Mouse (Mus musculus) ovary, postnatal 14 days (tissue): Measurements from ENCODE around the gene Nr0b2.

ENCODE experiments used
- DNase-seq: peaks from one replicate; pipeline ENCODE4 v3.0.0; 2022; ENCODE audit warnings: low spot score

Nr0b2 gene

DNA sequence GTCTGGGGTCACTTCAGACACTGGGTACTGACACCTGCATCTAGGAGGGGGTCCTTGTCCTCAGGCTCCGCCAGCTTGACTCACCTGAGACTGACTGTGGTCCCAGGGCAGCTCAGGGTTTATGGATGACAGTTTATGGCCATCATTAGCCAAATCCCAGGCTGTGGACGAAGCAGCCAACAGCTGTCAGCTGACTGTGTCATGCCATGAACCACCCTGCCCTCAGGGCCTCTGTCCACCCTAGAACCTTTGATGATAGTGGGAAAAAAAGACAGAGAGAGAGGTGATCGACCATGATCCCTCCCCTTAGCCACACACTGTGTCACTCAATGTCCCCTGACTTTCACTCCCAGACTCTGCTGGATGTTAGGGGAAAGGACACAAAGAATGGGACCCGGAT, 8.4 kb downstream of the Nr0b2 start:
- no peak for DNase-seq

DNA sequence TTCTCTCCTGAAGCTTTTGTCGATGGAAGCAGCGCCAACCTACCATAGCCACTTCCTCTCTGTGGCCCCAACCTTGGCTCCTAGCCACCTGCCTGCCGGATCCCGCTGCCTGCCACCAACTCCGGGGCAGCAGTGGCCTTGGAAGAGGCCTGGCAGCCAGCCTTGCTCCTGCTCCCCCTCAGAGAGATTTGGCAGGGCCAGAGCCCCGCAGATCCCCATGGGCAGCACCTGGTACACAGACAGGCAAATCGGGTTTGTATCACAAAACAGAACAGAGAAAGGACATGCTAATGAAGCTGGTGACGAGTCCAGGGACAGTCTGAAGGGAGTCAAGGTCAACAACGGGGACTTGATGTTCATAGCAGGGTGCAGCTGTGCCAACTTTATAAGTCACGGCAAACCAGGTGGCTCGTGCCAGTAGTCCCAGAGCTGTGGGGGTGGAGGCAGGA, 10.0 kb downstream of the Nr0b2 start:
- no peak for DNase-seq

DNA sequence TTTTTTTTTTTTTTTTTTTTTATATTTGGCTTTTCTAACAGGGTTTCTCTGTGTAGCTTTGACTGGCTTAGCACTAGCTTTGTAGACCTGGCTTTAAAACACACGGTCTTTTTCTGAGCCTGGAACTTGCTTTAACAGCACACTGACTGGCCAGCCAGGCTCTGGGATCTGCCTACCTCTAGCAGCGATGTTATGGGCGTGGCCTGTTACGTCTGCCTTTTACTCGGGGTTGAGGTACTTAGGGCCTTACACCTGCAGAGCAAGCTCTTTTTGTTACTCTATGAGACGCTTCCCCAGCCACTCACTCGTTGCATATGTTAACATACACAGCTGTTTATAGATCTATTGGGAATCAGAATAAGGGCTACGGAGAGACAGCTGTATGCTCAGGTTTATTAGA, 14.1 kb downstream of the Nr0b2 start:
- no peak for DNase-seq

DNA sequence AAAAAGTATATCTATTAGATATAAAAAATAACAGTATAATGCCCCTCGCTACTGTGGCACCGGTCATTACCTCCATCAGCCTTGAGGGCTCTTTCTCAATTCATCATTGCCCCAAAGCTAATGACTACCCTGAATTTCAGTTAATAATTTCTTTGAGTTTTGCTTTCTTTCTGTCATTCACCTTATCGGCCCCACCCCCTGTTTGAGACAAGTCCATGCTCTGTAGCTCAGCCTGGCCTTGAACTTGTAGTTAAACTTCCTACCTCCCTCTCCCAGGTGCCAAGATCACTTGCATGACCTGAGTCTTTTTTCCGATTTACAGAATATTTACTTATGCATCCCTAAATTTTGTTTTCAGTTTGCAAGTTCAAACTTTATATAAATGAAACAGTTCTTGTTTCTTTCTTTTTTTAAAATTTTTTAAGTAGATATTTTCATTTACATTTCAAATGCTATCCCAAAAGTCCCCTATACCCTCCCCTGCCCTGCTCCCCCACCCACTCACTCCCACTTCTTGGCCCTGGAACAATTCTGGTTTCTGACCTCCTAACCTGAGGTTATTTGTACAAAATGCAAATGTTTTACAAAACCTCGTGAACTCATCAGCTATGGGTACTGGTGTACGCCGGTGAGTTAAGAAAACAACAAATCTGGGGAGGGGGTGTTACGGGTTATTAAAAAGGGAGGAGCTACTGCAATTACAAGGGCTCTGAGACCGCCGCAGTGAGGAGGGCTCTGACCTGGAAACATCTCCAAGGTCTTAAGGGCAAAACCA, 16.3 kb downstream of the Nr0b2 start:
- no peak for DNase-seq

DNA sequence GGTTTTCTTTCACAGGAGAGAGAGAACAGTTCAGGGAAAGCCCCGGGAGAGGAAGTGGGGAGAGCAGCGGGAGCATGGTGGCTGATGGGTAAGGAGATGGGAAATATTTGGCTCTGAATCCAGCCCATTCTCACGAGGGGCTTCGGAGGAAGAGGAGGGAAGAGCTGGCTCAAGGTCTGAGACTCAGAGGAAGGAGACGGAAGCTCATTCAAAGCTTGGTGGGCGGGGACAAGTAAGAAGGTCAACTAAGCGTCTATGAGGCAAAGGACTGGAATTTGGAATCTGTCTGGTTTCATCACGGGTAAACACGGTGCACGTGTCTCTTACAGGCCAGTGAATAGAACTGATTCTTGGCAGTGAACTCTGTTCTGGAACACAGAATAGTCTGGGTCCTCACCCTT, 16.9 kb downstream of the Nr0b2 start:
- DNase-seq: no peak

DNA sequence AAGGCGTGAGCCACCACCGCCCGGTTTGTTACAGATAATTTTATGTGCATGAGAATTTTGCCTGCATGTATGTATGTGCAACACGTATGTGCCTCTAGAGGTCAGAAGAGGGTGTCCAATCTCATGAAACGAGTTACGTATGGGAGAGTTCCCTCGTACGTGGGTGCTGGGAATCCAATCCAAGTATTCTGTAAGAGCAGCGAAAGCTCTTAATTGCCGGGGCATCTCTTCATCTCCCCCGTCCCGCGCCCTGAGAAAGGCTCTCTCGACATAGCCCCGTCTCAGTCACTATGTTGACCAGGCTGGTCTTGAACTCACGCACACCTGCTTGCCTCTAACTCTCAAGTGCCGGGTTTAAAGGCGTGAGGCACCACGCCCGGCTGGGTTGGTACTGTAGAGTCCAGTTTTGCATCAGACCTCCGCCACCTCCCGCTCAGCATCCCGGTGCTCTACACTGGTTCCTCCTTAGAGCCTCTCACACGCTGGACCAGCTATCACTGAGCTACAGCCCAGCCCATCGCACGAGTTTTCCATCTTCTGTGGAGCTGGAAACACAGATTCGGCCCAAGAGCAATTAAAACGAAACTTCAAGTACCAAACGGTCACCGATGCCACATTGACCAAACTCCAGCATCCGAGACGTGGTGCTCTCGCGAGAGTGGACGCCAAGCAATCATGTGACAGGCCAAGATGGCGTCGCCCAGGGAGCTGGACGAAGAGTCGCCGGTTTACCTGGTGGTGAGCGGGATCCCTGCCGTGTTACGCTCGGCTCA, 21.1 kb downstream of the Nr0b2 start, which contains the start of gene Gpatch3:
Gene Gpatch3, plus strand, starts transcription at position 676 of the 773 bp plus-strand sequence.
- peak; percentile 80 for DNase-seq

DNA sequence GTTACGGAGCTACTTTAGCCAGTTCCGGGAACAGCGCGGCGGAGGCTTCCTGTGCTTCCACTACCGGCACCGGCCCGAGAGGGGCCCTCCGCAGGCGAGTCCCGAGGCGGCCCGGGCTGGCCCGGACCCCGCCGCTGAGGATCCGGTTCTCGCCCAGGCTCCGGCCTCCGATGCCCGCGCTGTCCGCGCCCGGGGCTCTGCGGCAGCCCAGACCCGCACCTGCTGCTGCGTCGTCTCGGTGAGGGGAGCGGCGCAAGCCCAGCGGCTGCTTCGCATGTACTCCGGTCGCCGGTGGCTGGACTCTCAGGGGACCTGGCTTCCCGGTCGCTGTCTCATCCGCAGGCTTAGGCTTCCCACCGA, 21.6 kb downstream of the Nr0b2 start:
- no peak for DNase-seq

DNA sequence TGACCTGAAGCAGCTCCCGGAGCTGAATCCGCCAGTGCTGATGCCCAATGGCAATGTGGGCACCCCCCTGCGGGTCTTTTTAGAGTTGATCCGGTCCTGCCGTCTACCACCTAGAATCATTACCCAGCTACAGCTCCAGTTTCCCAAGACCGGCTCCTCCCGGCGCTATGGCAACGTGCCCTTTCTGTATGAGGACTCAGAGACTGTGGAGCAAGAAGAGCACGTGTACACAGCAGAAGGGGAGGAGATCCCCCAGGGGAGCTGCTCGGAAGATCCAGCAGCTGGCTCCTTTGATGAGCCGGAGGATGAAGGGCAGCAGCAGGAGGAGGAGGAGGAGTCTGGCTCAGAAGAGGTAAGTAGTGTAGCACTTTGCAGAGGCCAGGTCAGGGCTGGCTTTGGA, 24.8 kb downstream of the Nr0b2 start:
- no peak for DNase-seq

DNA sequence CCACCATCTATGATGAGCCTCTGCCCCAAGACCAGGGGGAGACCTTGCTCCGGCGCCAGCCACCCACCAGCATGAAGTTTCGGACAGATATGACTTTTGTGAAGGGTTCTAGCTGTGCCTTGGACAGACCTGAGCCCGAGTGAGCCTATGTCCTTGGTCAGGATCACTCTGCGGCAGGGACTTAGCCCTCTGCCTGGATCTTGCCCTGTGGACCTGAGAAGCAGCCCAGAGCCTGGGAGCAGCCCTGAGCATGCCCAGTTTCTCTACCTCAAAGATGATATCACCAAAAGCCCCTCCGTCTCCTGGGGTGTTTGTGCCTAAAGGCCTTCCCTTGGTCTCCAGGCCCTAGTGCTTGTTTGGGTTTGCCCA, 30.5 kb downstream of the Nr0b2 start:
- DNase-seq: no peak

DNA sequence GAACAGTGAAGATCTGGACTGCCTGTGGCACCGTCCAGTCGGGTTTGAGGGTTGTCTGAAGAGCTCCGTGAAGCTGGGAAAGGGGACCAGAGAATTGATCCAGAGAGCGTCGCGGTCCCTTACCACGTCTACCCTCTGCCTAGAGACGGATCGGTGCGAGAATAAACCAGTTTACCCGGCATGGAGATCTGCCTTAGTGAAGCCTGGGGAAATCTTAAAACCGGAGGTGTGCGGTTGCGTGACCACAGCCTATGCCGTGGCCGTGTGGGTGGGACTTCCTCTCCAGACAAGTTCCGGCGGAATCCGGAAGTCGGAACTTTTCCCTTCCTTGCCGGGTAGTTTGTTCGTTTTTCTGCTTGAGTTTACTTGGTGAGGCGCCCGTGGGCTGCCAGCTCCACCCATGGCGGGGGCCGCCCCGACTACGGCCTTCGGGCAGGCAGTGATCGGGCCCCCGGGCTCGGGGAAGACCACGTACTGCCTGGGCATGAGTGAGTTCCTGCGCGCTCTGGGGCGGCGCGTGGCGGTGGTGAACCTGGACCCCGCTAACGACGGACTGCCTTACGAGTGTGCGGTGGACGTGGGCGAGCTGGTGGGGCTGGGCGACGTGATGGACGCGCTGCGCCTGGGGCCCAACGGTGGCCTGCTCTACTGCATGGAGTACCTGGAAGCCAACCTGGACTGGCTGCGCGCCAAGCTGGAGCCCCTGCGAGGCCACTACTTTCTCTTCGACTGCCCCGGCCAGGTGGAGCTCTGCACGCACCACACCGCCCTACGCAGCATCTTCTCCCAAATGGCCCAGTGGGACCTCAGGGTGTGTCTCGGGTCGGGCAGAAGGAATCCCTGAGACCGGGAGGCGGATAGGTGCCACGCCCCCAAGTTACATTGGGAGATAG, 31.1 kb downstream of the Nr0b2 start, which contains the start of gene Gpn2:
Gene Gpn2, plus strand, starts transcription at position 304 of the 893 bp plus-strand sequence.
- DNase-seq: peak; percentile 52

DNA sequence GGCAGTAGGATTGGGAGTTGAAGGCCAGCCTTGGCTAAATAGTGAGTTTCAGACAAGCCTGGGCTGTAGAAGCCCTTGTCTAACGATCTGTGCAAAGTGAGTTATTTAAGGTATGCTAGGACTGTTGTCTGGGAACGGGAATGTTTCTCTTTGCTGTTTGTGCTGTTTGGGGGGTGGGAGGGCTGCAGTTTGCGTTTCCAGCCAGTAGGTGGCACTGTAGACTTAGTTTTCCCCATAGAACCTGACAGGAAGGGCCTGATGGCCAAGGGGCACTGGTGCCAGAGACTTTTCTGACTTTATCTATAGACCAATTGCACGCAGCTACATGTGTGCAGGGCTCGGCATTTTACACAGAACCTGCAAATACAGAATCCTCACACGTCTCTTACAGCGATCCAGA, 39.4 kb downstream of the Nr0b2 start:
- DNase-seq: peak; percentile 56

DNA sequence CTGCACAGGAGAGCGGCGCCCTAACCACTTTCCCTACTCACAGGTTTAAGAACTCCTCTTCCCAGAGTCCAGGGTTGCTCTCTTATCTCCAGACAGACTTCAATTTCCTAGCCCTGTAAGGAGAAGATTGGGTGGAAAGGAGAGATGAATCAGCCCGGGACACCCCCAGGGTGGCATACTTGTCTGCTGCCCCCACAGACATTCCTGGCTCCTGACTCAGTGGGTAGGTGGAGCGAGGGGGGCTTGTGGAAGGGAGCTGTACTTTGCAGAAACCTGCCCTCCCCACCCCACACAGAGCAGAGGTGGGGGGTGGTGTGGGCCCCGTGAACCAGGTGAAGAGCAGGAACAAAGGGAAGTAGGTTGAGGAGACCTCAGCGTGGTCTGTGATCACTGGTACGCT, 42.4 kb downstream of the Nr0b2 start:
- no peak for DNase-seq

DNA sequence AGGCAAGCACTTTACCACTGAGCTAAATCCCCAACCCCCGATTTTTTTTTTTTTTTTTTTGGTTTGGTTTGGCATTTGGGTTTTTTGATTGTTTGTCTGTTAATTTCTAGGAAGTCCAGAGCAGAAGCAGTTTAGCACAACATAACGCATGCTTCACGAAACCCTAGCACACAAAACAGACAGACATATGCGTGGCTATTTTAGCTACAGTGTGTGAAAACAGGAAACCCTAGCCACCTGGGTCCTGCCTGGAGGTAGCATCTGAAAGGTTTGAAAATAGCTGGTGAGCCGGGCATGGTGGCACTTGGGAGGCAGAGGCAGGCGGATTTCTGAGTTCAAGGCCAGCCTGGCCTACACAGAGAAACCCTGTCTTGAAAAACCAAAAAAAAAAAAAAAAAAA, 42.9 kb downstream of the Nr0b2 start:
- DNase-seq: no peak

DNA sequence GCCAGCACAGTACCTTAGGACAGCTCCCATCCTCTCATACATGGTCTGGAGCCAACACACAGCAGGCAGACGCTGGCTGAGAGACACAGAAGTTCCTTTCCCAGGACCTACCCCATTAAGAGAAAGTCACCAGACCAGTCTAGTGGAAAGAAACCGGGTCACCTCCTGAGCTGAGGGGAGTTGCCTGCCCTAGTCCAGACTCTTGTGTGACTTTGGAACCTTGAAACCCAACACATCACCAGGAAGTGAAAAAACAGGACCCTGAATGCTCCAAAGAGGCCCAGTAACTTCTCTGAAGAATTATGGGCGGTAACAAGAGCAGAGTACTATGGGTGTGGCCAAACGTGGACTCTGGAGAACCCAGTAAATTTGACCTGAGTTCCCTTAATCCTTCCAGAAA, 45.4 kb downstream of the Nr0b2 start:
- no peak for DNase-seq

DNA sequence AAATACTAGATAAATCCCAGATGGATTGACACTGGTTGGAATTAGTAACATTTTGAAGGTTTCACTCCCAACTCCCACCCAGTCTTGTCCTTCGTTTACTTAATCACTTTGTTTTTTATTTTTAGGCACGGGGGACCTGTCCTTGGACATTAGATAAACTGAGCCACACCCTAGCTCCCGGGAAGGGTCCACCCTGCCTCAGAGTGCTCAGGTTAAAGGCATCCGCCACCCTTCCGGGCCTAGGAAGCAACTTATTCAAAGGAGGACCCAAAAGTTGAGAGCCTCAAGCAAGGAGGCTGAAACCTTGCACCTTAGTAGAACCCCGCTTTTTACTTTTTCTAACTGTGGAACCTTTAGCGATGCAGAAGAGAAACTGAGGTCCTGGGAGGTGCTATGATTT, 45.9 kb downstream of the Nr0b2 start:
- DNase-seq: no peak

DNA sequence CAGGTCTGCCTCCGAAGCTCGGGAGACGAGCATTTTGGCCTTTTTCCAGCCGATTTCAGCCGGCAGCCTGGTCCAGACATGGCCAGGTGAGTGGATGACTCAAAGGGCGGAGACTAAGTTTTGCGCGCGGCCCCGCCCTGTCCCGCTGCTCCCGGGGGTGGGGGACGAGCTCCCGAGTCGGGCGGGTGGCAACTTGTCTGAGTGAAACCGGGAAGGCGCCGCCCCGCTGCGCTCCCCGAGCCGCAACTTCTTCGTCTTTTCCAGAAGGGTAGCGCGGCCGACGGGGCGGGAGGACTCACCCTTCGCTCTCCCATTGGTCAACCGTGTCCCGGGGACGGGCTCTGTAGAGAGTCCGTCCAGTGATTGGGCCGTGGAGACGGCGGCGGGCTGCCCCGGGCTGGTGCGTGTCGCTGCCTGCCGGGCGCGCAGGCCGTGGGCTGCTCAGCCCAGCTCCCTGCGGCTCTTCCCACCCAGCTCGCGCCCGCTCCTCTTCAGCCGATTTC, 46.4 kb downstream of the Nr0b2 start:
- DNase-seq: peak; percentile 76

DNA sequence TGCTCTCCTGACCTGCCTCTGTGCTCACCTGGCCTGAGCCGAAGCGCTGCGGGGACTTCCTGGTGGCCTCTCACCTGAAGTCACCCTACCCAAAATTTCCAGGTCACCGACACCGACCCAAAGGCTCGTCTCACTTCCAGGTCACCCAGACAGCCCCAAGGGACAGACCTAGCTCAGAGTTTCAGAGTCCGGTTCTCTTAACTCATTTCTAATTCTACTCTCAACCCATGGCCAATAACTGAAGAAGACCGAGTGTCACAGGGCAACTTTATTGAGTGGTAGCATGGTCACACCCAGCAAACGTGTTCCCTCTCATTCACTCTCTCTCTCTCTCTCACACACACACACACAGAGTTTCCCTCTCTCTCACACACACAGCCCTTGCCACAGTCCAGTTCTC, 47.1 kb downstream of the Nr0b2 start:
- DNase-seq: no peak

DNA sequence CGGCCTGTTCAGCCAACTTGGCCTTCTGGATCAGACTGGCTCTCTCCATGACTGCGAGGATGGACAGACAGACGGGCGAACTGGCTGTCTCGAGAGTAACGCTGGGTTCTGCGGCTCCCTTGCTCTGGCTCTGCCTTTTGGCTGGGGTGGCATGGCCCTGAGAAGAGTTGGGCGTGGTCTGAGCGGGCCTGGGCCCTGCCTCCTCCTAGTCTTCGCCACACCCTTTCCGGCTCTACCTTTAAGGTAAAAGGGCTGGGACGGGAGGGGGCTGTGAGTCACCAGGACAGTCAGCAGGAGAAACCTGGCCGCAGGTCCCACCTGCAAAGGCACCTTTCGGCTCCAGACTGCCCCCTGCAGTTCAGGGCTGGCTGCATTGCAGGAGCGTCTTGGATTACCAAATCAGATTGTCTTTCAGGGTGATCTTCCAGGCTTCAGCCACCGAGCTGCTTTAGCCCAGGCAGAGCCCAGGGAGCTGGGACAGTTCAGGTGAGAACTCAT, 48.6 kb downstream of the Nr0b2 start, which contains the start of gene Sfn:
Gene Sfn, minus strand, starts transcription at position 448 of the 498 bp plus-strand sequence.
- peak; percentile 57 for DNase-seq

DNA sequence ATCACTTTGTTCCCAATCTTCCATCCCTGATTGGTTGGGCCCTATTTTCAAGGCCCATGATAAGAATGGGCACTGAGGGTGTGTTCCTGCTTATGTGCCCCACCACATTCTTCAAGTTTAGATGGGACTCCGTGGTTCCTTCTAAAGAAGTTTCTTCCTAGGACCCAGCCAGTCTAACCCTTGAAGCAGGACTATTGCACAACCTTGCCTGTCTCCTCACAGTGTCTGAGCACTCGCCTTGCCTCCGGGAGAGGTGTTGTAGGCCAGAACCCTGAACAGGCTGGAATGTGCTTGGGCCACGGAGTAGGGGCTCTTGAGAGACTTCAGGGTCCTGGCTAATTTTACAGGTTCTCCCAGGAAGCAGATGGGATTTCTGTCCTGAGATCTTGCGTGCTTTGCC, 49.9 kb downstream of the Nr0b2 start:
- DNase-seq: no peak

DNA sequence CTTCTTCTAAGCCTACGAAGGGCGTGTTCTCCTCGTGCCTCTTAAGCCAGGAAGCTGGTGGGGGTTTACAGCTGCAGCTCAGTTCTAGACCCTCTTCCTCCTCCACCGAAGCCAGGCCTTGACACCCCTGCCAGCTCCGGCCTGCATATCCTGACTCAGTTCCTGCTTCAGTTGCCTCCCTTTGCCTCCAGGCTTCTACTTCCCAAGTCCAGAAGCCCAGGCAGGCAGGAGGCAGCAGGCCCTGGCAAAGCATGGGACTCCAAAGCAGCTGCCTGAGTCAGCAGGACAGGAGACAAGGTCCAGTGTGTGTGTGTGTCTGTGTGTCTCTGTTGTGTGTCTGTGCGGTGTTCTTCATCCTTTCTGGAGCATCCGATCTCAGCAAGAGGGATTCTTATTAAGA, 51.0 kb downstream of the Nr0b2 start:
- no peak for DNase-seq

DNA sequence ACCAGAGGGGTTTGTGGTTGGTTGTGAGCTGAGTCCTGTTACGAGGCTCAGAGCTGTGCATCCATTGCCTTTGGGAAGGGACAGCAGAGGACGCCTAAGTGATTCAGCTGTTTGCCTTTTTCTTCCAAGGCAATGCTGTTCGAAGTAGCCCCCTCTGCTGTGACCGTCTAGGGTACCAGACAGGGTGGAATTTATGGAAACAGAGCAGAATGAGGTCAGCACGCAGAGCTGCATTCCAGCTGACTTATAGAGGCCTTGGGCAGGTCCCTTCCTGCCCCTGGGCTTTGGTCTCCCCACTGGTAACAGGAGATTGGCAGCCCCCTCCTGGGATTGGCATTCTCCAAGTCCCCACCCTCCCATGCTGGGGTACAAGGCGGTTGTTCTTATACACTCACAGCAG, 51.7 kb downstream of the Nr0b2 start:
- DNase-seq: no peak

DNA sequence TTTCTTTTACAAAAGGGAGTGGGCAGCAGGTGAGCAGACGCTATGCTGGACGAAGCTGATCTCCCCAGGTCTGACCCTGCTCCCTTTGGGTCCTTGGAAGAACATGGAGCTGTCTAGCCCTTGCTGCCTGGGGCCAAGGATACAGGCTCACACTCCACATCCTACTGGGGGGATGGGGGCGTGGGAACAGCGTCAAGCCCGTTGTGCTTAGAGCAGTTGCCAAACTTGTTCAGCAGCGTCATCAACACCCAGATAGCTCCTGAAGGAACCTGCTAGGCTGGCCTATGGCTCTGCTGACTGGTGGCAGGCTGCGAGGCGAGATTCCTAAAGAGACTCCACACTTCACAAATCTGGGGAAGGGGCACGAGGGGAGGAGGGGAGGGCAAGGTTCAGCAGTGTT, 52.2 kb downstream of the Nr0b2 start:
- no peak for DNase-seq
